Mouse (Mus musculus) C2C12 (cell line): ENCODE measurements around the gene Cspg4.

Experiments used
- CEBPB ChIP-seq: IDR thresholded peaks from one replicate; pipeline ENCODE4 v1.6.1; 2011; ENCODE audit warnings: low read depth, mild to moderate bottlenecking, control low read depth, moderate library complexity
- CTCF ChIP-seq: IDR thresholded peaks from one replicate; pipeline ENCODE4 v1.5.1; 2011; ENCODE audit not compliant: control insufficient read depth, insufficient read depth, insufficient read length
- FOSL1 ChIP-seq: IDR thresholded peaks from one replicate; pipeline ENCODE4 v1.8.0; 2011; ENCODE audit warnings: mild to moderate bottlenecking, low read length; ENCODE audit not compliant: poor library complexity, insufficient read depth, severe bottlenecking
- MAX ChIP-seq: IDR thresholded peaks from one replicate; pipeline ENCODE4 v1.6.1; 2011; ENCODE audit warnings: mild to moderate bottlenecking, control low read depth
- MYOD1 ChIP-seq: IDR thresholded peaks from one replicate; pipeline ENCODE4 v1.6.1; 2011; ENCODE audit warnings: low read depth; ENCODE audit not compliant: control insufficient read depth, insufficient read length
- MYOG ChIP-seq: IDR thresholded peaks from one replicate; pipeline ENCODE4 v1.6.1; 2011; ENCODE audit not compliant: control insufficient read depth, insufficient read length; ENCODE audit errors: extremely low read depth
- USF1 ChIP-seq: IDR thresholded peaks from one replicate; pipeline ENCODE4 v1.6.1; 2011; ENCODE audit warnings: low read depth, mild to moderate bottlenecking, control low read depth, moderate library complexity

DNA sequence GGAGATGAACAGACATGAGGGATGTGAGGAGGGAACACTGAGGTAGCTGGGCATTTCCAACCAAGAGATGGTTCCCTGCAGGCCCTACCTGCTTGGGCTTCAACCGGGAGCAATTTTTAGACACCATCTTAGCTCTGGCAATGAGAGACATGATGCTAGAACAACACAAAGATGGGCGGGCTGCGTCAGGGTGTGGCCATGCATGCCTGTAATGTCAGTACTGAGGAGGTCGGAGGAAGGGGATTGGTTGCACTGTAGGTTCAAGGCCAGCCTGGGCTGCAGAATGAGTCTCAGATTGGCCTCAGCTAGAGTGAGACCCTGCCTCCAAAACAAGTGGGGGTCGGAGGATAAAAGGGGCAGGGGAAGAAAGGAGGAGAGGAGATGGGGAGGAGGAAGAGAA, 1.6 kb downstream of the Cspg4 start:
- no peak for TF ChIP-seq CTCF
- TF ChIP-seq MYOD1: no peak
- no peak for TF ChIP-seq MAX
- no peak for TF ChIP-seq FOSL1
- TF ChIP-seq MYOG: no peak
- no peak for TF ChIP-seq USF1
- no peak for TF ChIP-seq CEBPB
